Mouse (Mus musculus): ENCODE results near the gene Agps.

The Agps gene

DNA sequence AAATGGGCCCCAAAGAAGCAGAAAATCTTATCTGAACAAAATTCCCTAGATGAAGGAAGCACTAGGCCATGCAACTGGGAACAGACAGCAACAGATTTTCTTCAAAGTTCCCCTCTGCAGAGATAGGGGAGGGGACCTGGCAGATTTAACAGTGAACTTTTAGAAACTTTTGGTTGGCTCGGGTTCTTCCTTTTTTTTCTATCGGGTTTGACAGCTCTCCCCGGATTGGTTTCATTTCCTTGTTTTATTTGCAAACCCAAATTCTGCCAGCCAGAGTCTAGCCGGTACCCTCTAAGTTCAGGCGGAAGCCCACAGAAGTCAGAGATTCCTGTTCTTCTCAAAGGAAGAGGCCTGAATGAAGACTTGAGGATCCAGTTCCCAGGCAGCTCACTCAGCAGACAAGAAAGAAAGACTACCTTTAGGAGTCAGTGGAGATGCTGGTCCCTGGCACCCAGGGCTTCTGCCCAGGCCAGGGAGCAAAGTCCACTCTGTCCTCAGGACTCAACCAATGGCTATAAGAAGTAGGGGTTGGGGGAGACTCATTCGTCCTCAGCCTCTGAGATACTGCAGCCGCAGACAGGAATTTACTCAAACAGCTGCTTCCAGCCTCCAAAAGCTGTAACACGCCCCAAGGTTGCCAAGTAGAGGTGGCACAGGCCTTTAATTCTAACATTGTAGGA lies 2.9 kb upstream of the Agps start:
- peak; percentile 20 for DNase-seq (ENCODE audit: low spot score)

DNA sequence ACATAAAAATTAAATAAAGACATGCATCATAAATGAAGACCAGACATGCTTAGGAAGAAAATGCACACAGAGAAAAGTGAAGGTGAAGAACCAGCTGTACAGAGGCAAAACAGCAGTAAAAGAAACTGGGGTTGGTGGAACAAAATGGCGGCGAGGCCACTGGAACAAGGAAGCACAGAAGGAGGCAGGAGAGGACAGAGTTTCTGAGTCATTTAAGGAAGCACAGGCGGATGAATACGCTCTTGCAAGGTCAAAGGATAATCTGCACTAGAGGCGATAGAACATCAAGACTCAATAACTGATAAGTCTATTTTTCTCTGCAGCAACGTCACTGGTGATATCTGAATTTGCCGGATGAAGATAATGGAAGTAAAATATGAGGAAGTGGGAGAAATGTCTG lies 1.7 kb upstream of the Agps start:
- no peak for DNase-seq (ENCODE audit: low spot score)

DNA sequence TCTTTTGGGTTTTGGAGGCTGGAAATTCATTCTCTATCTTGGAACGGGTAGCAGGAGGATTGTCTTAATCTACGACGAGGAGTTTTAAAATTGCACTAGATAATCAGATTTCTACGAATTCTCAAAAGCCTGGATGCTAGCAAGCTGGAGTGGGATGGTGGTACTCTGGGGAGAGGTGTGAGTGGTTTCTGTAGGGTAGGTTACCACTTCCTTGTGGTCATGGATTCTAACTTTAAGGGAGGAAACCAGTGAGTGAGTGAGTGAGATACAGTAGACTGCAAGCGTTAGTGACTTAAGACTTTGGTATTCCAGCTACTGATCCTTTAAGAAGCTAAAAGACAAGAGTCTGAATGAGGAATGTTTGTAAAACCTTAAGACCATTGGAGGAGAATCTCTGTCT lies 804 bp downstream of the Agps start:
- DNase-seq (ENCODE audit: low spot score), result no peak

DNA sequence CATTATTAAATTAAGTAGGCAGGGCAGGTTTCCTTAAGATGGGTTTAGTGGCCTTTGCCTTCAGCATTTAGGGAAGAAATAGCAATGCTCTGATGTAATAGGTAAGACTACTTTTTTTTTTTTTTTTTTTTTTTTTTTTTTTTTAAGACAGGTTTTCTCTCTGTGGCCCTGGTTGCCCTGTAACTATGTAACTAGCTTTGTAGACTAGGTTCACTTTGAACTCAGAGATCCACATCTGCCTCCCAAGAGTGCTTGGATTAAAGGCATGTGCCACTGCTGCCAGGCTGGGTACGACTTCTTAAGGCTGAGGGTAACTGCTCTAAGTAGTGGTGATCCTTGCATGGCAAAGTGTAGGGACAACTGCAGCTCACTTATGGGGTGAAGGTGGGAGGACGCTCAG lies 2.5 kb downstream of the Agps start:
- no peak for DNase-seq (ENCODE audit: low spot score)

DNA sequence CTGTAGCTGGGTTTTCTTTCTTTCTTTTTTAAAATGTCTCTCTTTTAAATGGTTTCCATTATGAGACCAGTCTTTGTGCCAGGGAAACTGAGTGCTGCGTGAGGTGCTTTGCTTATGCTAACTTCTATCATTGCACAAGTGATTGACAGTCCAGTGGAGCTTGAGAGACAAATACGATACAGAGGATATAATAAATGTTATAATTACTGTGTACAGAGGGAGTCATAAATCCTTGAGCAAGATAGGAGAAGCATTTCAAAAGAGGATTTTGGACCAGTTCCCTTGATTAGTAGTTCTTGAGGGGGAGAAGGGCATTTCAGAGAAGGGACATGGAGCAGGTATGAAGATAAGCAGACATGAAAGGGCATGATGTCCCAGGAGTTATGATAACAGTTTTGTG lies 10.3 kb downstream of the Agps start:
- no peak for DNase-seq (ENCODE audit: low spot score)

DNA sequence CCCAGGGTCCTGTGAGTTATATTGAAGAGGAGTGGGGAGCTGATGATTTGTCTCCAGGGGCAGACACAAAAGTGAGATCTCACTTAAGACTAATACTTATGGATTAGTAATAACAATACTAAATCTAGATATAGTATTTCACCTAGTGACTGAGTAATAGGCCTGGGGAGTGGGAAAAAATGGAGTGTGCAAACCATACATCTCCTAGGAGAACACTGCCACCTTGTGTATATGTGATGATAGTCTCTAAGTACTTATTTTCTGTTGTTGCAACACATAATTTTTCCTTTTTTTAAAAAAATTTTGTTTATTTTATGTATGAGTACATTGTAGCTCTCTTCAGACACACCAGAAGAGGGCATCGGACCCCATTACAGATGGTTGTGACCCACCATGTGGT lies 15.7 kb downstream of the Agps start:
- DNase-seq (ENCODE audit: low spot score), result no peak

DNA sequence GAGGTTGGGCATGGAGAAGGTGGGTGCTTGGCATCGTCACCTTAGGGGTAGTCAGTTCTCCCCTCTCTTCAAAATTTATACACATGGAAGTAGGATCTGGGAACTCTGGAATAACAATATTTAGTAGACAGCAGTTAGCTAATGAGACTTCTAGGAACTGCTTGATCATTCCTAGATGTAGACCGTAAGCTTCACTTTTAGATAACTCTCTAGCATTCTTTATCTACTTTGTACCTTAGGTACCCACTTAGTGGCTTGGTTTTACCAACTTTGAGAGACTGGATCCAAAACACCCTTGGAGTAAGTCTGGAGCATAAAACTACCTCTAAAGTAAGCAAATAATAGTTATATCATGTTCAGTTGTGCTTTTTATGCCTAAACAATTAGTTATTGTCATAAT lies 20.5 kb downstream of the Agps start:
- no peak for DNase-seq (ENCODE audit: low spot score)

DNA sequence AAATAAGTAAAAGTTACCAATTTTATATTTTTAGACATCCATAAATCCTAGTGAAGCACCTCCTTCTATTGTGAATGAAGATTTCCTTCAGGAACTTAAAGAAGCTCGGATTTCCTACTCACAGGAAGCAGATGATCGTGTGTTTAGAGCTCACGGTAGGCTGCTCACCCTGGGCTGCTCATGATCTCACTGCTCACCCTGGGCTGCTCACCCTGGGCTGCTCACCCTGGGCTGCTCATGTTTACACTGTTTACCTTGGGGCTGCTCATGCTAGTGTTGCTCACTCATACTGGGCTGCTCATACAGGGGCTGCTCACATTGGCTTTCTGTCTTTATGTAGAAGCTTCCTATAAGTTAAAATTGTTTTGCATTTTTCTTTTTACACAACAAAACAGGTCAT lies 22.2 kb downstream of the Agps start:
- no peak for DNase-seq (ENCODE audit: low spot score)

DNA sequence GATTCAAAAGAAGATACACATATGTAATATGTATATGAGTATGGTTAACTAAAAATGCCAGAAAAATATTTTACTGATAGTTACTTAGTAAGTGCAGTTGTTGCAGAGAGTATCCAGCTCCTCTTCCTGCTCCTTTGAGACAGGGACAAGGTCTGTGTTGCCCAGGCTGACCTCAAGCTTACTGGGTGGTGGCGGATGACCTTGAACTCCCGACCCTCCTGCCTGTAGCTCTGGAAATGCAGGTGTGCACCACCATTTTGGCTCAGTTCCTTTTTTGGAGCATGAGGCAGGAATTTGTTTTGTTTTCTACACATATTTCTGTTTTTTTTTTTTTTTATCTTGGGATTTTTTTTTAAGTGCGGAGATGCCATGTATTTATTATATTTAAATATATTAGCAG lies 29.1 kb downstream of the Agps start:
- no peak for DNase-seq (ENCODE audit: low spot score)

DNA sequence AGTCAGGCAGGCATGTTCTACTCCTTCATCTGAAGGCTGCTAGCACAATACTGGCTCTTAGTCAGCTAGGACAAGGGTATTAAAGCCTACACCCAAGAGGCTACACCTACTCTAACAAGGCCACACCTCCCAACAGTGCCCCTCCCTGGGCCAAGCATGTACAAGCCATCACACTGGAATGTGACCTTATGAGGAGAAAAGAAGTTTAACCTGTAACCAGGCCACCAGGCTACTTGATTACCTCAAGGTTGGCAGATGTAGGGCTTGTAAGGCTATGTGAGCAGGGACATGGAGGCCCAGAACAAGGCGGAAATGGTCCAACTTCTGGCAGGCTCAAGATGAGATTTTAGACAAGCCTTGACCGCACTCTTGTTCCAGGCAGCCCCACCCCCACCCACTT lies 37.6 kb downstream of the Agps start:
- no peak for DNase-seq (ENCODE audit: low spot score)

DNA sequence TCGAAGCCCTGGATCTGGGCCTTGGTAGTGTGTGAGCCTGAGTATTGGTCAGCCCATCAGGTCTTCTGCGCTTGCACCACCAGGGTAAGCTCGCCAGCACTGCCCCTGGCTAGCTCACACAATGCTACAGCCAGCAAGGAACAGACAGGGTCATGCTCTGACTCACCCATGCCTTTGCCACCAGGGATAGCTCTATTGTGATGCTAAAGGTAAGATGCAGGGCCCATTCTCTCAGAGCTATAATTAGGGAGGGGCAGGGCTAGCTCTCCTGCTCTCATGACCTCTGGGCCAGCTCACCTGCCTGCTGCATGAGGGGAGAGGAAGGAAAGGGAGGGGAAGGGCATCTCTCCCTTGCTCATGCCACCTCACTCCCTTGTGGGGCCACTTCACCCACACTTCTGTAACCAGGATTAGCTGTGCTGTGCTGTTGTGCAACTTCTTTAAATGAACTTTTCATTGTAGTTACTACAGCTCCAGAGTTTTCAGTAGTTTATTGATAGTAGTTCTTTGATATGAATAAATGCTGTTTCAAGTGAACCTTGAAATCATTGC lies 42.1 kb downstream of the Agps start:
- DNase-seq (ENCODE audit: low spot score), result no peak

DNA sequence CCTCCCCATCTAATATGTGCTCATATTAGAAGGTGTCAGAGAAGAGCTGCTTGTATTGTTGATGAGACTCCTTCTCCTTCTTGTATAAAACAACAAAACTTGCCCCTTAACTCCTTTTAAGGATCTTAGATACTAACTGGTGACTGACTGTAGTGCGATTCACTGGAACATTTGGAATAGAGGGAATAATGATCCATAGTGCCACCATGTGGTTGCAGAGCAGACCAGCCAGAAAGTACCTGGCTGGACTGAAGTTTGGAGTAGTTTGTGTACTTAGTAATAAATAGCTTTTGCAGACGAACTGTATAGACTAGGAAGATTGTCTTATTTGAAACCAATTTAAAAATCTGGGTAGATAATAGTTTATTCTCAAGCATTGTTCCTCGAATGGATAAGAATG lies 47.8 kb downstream of the Agps start:
- DNase-seq (ENCODE audit: low spot score), result peak; percentile 12

DNA sequence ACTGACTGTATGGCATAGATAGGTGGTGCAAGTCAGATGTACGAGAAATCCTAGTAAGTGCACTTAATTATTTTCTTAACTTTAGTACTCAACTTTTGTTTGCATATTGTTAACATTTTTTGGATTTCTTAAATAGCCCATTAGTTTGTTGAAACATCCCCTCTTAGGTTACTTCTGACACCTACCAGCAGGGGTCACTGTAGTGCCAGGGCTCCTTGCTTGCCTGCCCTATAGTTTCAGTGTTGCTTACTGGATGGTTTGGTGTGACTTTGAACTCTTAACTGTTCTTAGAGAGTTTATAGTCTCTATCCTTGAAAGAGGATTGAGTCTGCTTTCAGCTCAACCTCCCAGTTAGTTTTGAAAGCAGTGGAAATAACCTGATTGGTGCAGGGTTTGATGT lies 51.6 kb downstream of the Agps start:
- peak; percentile 55 for DNase-seq (ENCODE audit: low spot score)

DNA sequence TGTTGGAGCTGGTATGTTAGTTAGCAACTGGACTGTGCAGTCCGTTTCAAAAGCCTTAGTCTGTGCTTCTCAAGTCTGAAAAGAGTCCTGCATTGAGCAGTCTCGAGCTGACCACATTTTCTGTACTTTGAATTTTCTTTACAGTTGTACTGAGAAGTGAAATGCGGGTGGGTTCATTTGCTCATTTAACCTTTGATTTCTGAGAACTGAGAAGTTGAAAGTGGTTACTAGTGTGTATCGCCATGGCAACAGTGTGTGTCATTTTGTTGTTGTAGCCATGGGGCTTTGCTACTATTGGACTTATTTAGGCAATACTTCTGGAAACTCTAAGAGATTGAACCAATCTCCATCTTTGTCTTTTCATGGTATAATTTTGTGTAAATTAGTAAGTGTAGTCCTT lies 60.0 kb downstream of the Agps start:
- no peak for DNase-seq (ENCODE audit: low spot score)

DNA sequence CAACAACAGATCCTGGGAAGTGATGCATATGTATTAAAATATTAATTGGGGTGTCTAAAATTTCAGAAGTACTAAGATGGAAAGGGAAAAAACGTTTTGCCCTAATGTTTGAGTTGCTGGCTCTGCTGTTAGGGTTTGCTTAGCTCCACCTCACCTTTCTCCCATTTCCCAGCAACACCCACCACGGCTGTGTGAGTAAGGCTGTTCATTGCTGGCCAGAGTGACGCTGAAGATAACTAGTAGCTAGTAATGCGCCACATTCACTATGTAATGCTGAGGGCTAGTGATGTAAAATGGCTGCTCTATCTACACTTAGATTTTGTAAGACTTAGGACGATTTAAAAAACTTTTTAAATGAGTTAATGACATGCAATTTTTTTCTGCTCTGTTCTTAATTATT lies 63.7 kb downstream of the Agps start:
- no peak for DNase-seq (ENCODE audit: low spot score)

DNA sequence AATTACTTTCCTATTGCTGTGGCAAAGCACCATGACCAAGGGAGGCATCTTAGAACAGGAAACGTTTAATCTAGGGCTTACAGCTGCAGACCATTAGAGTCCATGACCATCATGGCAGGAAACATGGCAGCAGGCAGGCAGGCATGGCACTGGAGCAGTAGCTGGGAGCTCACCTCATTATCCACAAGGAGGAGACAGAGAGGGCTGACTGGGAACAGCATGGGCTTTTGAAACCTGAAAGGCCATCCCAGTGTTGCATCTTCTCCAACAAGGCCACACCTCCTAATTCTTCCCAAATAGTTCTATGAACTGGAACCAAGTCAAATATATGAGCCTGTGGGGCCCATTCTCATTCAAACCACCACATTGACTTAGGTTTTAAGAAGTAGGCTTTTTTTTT lies 68.3 kb downstream of the Agps start:
- DNase-seq (ENCODE audit: low spot score), result no peak

DNA sequence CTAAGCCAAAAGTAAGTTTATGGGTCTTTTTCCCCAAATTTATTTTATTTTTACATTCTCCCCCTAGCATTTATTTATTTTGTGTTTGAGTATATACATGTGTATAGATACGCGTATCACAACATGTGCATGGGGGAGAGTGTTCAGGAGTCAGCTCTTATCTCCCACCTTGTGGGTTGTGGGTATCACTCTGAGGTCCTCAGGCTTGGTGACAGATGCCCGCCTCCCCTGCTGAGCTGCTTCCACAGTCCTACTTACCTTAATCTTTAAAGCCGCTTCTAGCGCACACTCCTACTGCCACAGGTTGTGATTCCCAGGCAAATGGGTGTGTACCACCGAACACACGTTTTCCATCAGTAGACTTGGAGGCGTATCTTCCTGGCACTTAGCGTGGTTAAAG lies 69.9 kb downstream of the Agps start:
- no peak for DNase-seq (ENCODE audit: low spot score)

DNA sequence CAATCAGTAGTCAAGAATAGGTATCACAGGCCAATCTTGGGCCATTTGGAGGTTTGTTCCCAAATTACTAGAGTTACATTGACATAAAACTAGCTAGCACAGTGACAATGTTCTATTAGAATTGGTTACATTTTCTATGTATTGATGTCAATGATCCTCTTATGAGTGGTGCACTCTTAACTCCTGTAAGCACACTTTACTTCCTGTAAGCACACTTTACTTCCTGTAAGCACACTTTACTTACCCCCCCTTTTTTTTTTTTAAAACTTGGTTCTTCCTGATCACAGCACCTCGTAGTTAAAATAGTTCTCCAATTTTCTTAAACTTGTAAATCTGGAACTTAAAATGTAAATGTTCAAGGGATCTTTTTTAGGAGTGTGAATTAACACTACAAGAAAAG lies 75.2 kb downstream of the Agps start:
- no peak for DNase-seq (ENCODE audit: low spot score)

DNA sequence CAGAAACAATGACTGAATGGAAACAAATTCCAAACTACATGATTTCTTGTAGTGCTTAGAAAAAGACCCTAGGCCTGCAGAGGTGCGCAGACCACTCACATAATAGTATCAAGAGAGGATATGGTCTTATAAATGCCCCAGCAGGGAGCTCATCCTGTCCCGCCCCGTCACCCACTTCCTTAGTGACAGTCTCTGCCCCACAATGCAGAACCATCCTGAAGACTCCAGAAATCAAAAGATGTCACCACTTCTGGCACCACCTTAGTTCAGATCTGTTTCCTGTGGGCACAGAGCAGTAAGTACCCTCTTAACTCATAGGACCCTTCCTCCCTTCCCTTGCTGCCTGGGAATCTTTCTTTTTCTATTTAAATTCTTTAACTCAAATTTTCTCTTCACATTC lies 83.1 kb downstream of the Agps start:
- no peak for DNase-seq (ENCODE audit: low spot score)

DNA sequence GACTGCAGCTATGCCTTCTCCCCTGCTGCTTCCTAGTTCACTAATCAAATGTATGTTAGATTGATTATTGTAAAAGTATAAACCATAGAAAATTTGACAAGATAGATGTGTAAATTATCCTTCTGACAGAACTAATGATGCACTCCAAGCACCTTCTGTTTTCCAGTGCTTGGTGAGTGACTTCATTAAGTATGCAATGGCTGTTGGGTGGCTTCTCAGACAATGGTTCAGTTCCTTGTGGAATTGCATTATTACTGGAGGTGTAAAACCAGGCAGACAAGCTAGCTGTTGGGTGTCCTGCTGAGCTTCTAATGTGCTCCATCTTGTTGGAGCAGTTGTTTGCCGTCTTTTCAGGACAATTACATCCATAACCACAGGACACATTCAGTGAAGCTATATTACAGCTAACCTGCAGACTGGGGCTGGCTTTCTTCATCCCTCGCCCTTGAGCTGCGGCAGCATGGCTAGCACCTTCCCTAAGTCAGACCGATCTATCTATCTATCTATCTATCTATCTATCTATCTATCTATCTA lies 91.9 kb downstream of the Agps start:
- no peak for DNase-seq (ENCODE audit: low spot score)

DNA sequence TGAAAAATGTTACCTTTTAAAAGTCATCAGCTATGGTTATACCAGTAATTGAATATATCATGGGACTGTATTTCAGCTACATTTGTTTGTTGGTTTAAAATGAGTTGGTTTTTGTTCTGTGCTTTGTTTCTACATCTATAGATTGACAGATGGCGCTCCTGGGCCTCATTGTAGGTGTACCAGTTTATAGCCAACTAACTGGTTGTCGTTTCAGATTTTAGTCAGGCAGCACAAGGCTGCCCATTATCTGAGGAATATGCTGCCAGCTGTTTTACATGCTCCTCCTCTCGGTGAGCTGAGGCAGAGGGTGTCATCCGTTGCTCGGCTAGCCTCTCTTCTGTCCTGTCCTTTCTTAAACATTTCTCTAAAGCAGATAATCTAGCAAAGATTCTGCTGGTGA lies 94.1 kb downstream of the Agps start:
- DNase-seq (ENCODE audit: low spot score), result no peak

DNA sequence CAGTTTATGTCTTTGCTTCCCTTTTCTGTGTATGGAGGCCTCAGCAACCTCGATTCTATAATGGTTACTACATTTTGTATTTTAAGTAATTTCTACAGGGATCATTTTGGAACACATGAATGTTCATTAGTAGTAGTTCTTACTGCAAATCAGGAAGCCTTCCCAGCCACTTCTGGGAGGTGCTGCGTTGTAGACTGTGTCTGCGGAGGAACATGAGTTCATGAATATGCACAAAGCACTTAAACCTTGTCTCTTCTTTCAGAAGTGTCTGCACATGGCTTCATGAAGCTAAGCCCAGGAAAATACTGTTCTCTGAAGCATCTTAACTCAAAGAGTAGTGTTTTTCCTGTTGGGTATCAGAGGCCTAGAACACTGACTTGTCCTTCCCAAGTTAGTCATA lies 96.0 kb downstream of the Agps start:
- DNase-seq (ENCODE audit: low spot score), result no peak

DNA sequence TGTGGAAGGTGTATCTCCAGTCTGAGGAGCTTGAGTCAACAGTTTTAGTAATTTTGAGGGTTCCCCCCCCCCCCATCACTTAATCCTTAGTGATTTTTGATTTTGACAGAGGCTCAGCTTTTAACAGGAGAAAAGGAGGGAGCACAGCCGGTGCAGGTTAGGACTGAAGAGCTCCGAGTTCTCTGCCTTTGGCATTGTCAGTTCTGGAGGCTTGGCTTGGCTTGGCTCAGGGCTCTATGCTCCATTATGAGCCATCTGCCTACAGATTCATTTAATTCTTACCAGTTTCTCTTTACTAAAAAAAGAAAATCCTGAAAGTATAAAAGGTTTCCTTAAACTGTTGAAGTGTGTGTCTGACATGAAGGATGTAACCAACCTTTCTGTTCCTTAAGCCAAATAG lies 97.2 kb downstream of the Agps start:
- DNase-seq (ENCODE audit: low spot score), result no peak

DNA sequence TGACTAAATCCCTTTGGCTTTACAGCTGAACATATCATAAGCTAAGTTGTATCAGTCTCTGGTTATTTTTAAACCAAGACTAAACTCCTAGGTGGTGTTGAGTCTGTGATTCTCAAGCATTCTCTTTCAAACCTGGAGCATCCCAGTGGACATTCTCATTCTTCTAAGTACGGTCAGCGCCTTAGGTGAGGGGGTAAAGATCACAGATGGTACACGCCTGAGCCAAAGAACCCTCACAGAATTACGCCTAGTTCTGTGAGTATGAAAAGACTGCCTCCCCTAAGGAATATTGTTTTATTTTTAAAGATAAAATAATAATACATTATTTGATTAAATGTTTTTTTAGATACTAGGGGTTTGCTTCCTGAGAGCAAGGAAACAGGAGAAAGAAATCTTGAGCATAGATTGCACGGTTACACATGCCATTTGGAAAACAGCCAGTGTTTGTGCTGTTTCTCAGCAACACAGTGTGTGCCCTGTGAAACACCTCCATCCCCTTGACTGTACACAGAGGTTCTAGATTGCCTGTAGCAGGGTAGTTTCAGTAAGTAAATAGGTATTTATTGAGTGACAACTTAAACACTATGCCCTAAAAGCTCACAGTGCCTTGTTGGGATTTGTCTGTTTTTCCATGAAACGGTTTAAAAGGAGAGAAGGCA lies 97.9 kb downstream of the Agps start:
- DNase-seq (ENCODE audit: low spot score), result no peak

Measured in layer of hippocampus, adult 11-12 months (tissue).